Mouse (Mus musculus): ENCODE data around the gene Foxk1. TPM values are rescaled to one million over a fixed set of nuclear protein-coding genes. Genes with fewer than 3 reads are reported as not detected.

Foxk1 gene
- polyA plus RNA-seq, 1 experiment from 2014 or later, result 3.0 TPM

DNA sequence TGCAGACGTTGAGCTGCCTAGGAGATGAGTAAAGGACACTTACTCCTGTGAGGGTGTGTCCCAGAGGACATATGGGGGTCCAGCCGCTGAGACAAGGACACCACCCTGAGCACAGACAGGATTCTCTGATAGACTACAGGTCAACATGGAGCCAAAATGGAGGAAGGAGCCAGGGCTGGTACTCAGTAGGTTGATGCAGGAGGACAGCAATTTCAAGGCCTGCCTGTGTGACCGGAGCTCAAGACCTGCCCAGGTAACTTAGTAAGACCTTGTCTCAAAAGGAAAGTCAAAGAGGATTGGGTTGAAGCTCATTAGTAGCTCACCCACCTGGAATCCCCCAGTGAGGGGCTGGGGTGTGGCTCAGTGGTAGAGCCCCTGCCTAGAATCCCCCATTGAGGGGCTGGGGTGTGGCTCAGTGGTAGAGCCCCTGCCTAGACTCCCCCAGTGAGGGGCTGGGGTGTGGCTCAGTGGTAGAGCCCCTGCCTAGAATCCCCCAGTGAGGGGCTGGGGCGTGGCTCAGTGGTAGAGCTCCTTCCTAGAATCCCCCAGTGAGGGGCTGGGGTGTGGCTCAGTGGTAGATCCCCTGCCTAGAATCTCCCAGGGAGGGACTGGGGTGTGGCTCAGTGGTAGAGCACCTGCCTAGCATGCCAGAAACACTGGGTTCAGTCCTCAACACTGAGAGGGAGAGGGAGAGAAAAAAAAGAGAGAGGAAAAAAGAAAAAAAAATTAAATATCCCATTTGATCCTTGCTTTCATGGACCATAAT, 30.7 kb upstream of the Foxk1 start:
- Histone ChIP-seq H3K36me3 (ENCODE audit: control insufficient read depth, insufficient read depth, low read length) (no peaks in the 10 kb centered on the region), H3K27ac (ENCODE audit: low read depth, low read length) (no peak overlapping the region), H3K27me3 (ENCODE audit: control insufficient read depth, insufficient read depth, low read length) (no peaks in the 10 kb centered on the region), H3K9me3 (replicated peaks; ENCODE audit: control insufficient read depth, low read length) (no peaks in the 10 kb centered on the region), H3K4me3 (ENCODE audit: low read depth, low read length) (no peak overlapping the region), H3K4me1 (ENCODE audit: control insufficient read depth, insufficient read depth, low read length) (peaks cover 15% of the 10 kb centered on the region), H3K4me2 (no peak overlapping the region), H3K9ac (ENCODE audit: low read depth, low read length) (no peak overlapping the region; the same call in 1 of the 2 replicates)
- 91% methylated on average over 4 of the region's 4 CpGs for WGBS (ENCODE audit: insufficient replicate concordance)
- ATAC-seq (replicated peaks; ENCODE audit: insufficient number of reproducible peaks, low FRiP score, low TSS enrichment), result no peak

DNA sequence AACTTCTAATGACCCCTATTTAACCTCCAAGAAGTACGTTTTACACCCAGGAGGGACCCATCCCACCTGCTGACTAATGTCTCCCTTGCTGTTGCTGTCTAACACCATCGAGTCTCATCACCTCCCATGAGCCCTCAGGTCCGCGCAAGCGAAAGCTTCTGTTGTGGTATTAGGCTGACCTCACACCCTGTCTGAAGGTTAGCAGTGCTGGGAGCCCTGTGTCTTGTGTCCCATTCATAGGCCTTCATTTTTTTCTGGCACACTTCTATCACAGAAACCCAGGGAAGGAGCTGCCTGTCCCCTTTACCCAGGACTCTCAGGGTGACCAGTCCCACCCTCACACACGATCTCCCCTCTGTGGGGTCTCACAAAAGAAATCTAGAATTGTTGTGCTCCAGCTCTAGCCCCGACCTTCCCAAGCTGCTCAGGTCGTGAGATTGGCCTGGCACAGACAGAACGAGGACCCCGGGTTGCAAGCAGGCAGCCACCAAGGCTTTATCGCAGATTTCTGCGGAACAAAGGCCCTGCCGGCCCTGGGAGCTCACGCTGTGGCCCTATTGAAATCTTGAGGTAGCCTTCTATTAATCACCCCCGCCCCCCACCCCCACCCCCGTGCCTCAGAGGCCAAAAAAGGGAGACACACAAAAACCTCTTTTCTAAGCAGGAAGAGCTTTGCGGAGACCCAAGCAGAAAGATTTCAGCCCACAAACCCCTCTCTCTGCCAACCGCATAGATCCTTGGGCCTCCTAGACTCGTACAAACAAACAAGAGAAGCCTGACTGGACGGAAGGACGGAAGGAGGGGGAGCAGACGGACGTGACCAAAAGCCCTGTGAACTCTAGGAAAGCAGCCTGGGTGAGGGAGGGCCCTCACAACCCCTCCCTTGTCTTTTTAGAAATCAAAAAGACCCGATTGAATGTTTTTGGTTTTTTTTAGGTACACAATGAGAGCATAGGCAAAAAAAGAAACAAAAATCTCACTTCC, 29.8 kb upstream of the Foxk1 start:
- peak overlapping the region; percentile 72 for H3K9ac ChIP-seq (ENCODE audit: low read depth, low read length)
- H3K27ac ChIP-seq (ENCODE audit: low read depth, low read length), result peak overlapping the region; percentile 74; the same call in 1 of the 2 replicates
- no peak overlapping the region for H3K4me3 ChIP-seq (ENCODE audit: low read depth, low read length)
- no peak for ATAC-seq (replicated peaks; ENCODE audit: insufficient number of reproducible peaks, low FRiP score, low TSS enrichment)
- no peaks in the 10 kb centered on the region for H3K27me3 ChIP-seq (ENCODE audit: control insufficient read depth, insufficient read depth, low read length)
- peaks cover 15% of the 10 kb centered on the region for H3K4me1 ChIP-seq (ENCODE audit: control insufficient read depth, insufficient read depth, low read length)
- peak overlapping the region; percentile 39 for H3K4me2 ChIP-seq
- 14% methylated on average over 24 of the region's 24 CpGs for WGBS (ENCODE audit: insufficient replicate concordance)
- H3K9me3 ChIP-seq (replicated peaks; ENCODE audit: control insufficient read depth, low read length), result no peaks in the 10 kb centered on the region
- no peaks in the 10 kb centered on the region for H3K36me3 ChIP-seq (ENCODE audit: control insufficient read depth, insufficient read depth, low read length)

DNA sequence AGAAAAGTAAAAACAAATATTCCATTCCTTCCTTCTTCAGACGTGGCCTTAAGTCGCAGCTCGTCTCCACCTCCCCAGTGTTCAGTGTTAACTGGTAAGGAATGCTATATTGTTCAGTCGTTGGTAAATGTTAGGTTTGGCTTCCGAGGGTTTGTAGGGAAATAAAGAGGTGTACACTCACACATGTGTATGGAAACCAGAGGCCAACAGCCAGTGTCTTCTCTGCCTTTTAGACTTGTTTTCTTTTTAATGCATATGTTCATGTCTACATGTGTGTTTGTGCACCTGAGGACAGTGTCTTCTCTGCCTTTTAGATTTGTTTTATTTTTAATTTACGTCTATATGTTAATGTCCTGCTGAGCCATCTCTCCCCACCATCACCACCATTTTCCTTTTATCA, 29.1 kb upstream of the Foxk1 start:
- H3K27me3 ChIP-seq (ENCODE audit: control insufficient read depth, insufficient read depth, low read length), result no peaks in the 10 kb centered on the region
- H3K4me2 ChIP-seq, result no peak overlapping the region
- peaks cover 11% of the 10 kb centered on the region; the same call in 1 of the 2 replicates for H3K4me1 ChIP-seq (ENCODE audit: control insufficient read depth, insufficient read depth, low read length)
- H3K4me3 ChIP-seq (ENCODE audit: low read depth, low read length), result no peak overlapping the region
- ATAC-seq (replicated peaks; ENCODE audit: insufficient number of reproducible peaks, low FRiP score, low TSS enrichment), result no peak
- no peak overlapping the region for H3K9ac ChIP-seq (ENCODE audit: low read depth, low read length)
- peak overlapping the region; percentile 74; the same call in 1 of the 2 replicates for H3K27ac ChIP-seq (ENCODE audit: low read depth, low read length)
- no peaks in the 10 kb centered on the region for H3K9me3 ChIP-seq (replicated peaks; ENCODE audit: control insufficient read depth, low read length)
- H3K36me3 ChIP-seq (ENCODE audit: control insufficient read depth, insufficient read depth, low read length), result no peaks in the 10 kb centered on the region
- 49% methylated on average over 6 of the region's 6 CpGs for WGBS (ENCODE audit: insufficient replicate concordance)

DNA sequence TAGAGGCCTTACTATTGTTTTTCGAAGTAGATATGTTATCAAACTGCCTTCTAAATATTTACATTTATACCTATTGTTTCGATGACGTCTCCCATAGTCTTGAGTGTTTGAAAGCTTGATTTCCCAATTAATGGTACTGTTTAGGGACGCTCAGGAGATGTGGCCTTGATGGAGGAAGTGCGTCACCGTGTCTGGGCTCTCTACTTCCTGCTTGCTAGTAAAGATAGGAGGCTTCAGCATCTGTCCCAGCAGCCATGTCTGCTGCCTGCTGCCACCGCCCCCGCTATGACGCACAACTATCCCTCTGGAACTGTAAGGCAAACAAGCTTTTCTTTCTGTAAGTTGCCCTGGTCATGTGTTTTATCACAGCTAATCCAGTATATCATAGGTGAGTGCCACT, 27.0 kb upstream of the Foxk1 start:
- WGBS (ENCODE audit: insufficient replicate concordance), result 76% methylated on average over 9 of the region's 9 CpGs
- H3K4me1 ChIP-seq (ENCODE audit: control insufficient read depth, insufficient read depth, low read length), result peaks cover 7% of the 10 kb centered on the region; the same call in 1 of the 2 replicates

DNA sequence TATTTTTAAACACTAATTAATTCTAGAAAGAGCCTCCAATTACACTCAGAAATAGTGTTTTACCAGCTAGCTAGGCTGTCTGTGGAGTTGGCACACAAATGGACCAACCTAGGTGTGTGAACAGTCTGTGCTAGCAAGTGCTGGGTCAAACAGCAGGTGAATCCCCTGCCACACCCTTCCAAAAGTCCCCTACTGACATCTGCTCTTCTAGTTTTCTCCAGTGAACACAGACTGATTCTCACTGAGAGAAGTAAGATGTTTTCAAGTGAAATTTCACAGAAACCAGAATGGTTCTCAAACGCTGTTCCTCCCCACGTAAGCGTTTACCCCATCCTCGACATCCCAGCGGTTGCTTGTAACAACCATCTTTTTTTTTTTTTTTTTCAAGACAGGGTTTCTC, 25.7 kb upstream of the Foxk1 start:
- Histone ChIP-seq H3K4me2 (no peak overlapping the region), H3K27ac (ENCODE audit: low read depth, low read length) (no peak overlapping the region), H3K9ac (ENCODE audit: low read depth, low read length) (no peak overlapping the region), H3K4me1 (ENCODE audit: control insufficient read depth, insufficient read depth, low read length) (peaks cover 7% of the 10 kb centered on the region; the same call in 1 of the 2 replicates), H3K36me3 (ENCODE audit: control insufficient read depth, insufficient read depth, low read length) (no peaks in the 10 kb centered on the region), H3K9me3 (replicated peaks; ENCODE audit: control insufficient read depth, low read length) (no peaks in the 10 kb centered on the region), H3K4me3 (ENCODE audit: low read depth, low read length) (no peak overlapping the region), H3K27me3 (ENCODE audit: control insufficient read depth, insufficient read depth, low read length) (no peaks in the 10 kb centered on the region)
- 85% methylated on average over 5 of the region's 5 CpGs for WGBS (ENCODE audit: insufficient replicate concordance)
- ATAC-seq (replicated peaks; ENCODE audit: insufficient number of reproducible peaks, low FRiP score, low TSS enrichment), result no peak

More for the DNA sequence above, 27.0 kb upstream of the Foxk1 start:
- H3K27me3 ChIP-seq (ENCODE audit: control insufficient read depth, insufficient read depth, low read length), result no peaks in the 10 kb centered on the region
- no peak for ATAC-seq (replicated peaks; ENCODE audit: insufficient number of reproducible peaks, low FRiP score, low TSS enrichment)
- no peak overlapping the region for H3K27ac ChIP-seq (ENCODE audit: low read depth, low read length)
- no peak overlapping the region for H3K4me2 ChIP-seq
- no peaks in the 10 kb centered on the region for H3K36me3 ChIP-seq (ENCODE audit: control insufficient read depth, insufficient read depth, low read length)
- H3K4me3 ChIP-seq (ENCODE audit: low read depth, low read length), result no peak overlapping the region
- H3K9ac ChIP-seq (ENCODE audit: low read depth, low read length), result no peak overlapping the region
- H3K9me3 ChIP-seq (replicated peaks; ENCODE audit: control insufficient read depth, low read length), result no peaks in the 10 kb centered on the region

DNA sequence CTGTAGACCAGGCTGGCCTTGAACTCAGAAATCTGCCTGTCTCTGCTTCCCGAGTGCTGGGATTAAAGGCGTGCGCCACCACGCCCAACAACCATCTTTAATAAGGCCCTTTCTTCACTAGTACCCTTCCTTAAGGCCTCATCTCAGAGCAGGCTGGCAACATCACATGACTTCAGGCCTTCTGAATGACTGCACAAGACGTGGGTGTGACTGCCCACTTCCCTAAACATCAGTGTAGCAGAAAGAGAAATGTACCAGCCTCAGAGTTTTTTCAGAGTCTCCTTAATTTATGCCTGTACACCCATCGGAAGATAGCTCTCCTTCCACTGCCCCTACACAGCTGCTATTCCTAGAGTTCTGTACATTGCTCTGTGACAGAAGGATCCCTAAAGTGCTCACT, 25.2 kb upstream of the Foxk1 start:
- WGBS (ENCODE audit: insufficient replicate concordance), result 79% methylated on average over 6 of the region's 6 CpGs
- H3K4me3 ChIP-seq (ENCODE audit: low read depth, low read length), result no peak overlapping the region
- H3K36me3 ChIP-seq (ENCODE audit: control insufficient read depth, insufficient read depth, low read length), result no peaks in the 10 kb centered on the region
- H3K4me1 ChIP-seq (ENCODE audit: control insufficient read depth, insufficient read depth, low read length), result peaks cover 6% of the 10 kb centered on the region; the same call in 1 of the 2 replicates
- H3K9ac ChIP-seq (ENCODE audit: low read depth, low read length), result no peak overlapping the region
- H3K4me2 ChIP-seq, result no peak overlapping the region
- H3K9me3 ChIP-seq (replicated peaks; ENCODE audit: control insufficient read depth, low read length), result no peaks in the 10 kb centered on the region
- ATAC-seq (replicated peaks; ENCODE audit: insufficient number of reproducible peaks, low FRiP score, low TSS enrichment), result no peak
- no peaks in the 10 kb centered on the region for H3K27me3 ChIP-seq (ENCODE audit: control insufficient read depth, insufficient read depth, low read length)
- H3K27ac ChIP-seq (ENCODE audit: low read depth, low read length), result no peak overlapping the region

DNA sequence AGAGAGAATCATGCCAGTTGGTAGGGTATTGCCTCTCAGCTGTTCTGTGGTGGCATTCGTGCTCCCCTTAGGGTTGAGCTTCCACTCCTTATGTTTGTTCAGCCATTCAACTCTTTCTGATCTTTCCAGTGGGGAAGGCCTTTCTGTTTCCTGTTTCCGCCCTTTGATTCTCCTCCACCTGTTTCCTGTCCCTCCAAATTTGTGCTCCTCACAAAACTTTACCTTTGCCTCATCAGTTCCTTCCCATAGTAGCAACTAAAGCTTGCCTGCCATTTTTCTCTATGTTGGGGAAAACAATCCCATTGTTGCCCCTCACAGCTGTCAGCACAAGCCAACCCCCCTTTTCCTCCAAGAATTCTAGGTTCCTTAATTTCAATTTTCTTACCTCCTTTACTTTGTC, 23.2 kb upstream of the Foxk1 start:
- H3K9ac ChIP-seq (ENCODE audit: low read depth, low read length), result no peak overlapping the region
- no peaks in the 10 kb centered on the region for H3K36me3 ChIP-seq (ENCODE audit: control insufficient read depth, insufficient read depth, low read length)
- no peak overlapping the region for H3K4me3 ChIP-seq (ENCODE audit: low read depth, low read length)
- WGBS (ENCODE audit: insufficient replicate concordance), result 63% methylated on average over 2 of the region's 2 CpGs
- H3K27ac ChIP-seq (ENCODE audit: low read depth, low read length), result no peak overlapping the region
- no peak overlapping the region for H3K4me2 ChIP-seq
- H3K4me1 ChIP-seq (ENCODE audit: control insufficient read depth, insufficient read depth, low read length), result no peaks in the 10 kb centered on the region
- no peaks in the 10 kb centered on the region for H3K27me3 ChIP-seq (ENCODE audit: control insufficient read depth, insufficient read depth, low read length)
- no peaks in the 10 kb centered on the region for H3K9me3 ChIP-seq (replicated peaks; ENCODE audit: control insufficient read depth, low read length)
- ATAC-seq (replicated peaks; ENCODE audit: insufficient number of reproducible peaks, low FRiP score, low TSS enrichment), result no peak

DNA sequence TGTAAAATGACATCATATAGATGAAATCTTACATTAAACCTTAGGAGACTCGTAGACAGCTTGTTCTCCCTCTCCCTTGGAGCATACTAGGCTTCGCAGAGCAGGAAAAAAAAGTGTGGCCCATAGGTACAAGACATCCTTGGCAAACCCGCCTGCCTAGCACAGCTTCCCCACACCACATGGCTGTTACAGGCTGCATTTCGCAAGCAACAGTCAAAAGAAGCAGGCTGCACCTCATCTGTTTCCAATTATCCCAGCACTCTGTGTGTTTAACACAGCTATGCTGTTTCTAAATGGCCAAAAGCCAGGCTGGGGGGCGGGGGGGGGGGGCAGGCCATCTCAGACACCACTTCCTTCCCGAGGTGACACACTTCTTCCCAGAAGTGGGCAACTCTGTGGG, 20.8 kb upstream of the Foxk1 start:
- H3K9ac ChIP-seq (ENCODE audit: low read depth, low read length), result no peak overlapping the region
- no peak overlapping the region for H3K27ac ChIP-seq (ENCODE audit: low read depth, low read length)

More for the DNA sequence above, 20.8 kb upstream of the Foxk1 start:
- no peaks in the 10 kb centered on the region for H3K4me1 ChIP-seq (ENCODE audit: control insufficient read depth, insufficient read depth, low read length)
- no peaks in the 10 kb centered on the region for H3K36me3 ChIP-seq (ENCODE audit: control insufficient read depth, insufficient read depth, low read length)
- WGBS (ENCODE audit: insufficient replicate concordance), result 47% methylated on average over 6 of the region's 6 CpGs
- no peak overlapping the region for H3K4me2 ChIP-seq
- H3K27me3 ChIP-seq (ENCODE audit: control insufficient read depth, insufficient read depth, low read length), result no peaks in the 10 kb centered on the region
- H3K9me3 ChIP-seq (replicated peaks; ENCODE audit: control insufficient read depth, low read length), result no peaks in the 10 kb centered on the region
- ATAC-seq (replicated peaks; ENCODE audit: insufficient number of reproducible peaks, low FRiP score, low TSS enrichment), result no peak
- no peak overlapping the region for H3K4me3 ChIP-seq (ENCODE audit: low read depth, low read length)
